Mouse (Mus musculus) lung, postnatal 0 days (tissue): ENCODE results near the gene Sipa1l1. TPM values are rescaled to one million over a fixed set of nuclear protein-coding genes. Genes with fewer than 3 reads are reported as not detected.

Experiments used
- ATAC-seq: fragments of 200-750 bp; cut with Nextera tagmentation; 2 replicates; pipeline ENCODE4 v1.8.0; 2017; ENCODE audit warnings: moderate library complexity
- DNase-seq: peaks from one replicate; pipeline ENCODE4 v3.0.0-alpha.2; 2016; ENCODE audit warnings: low spot score
- H3K27ac ChIP-seq: fragments of 300-500 bp; sonication (generic); 2 replicates; pipeline ENCODE4 v1.5.1; 2014; ENCODE audit warnings: antibody characterized with exemption, mild to moderate bottlenecking, low read length, mixed read lengths
- H3K27me3 ChIP-seq: fragments of 300-500 bp; sonication (generic); replicated peaks from 2 replicates; pipeline ENCODE4 v1.6.1; 2014; ENCODE audit warnings: low read length, mixed read lengths; ENCODE audit not compliant: insufficient read depth
- H3K36me3 ChIP-seq: fragments of 300-500 bp; sonication (generic); 2 replicates; pipeline ENCODE4 v1.6.1; 2014; ENCODE audit warnings: low read length, mixed read lengths; ENCODE audit not compliant: insufficient read depth
- H3K4me1 ChIP-seq: fragments of 300-500 bp; sonication (generic); 2 replicates; pipeline ENCODE4 v1.6.1; 2014; ENCODE audit warnings: antibody characterized with exemption, low read depth, low read length, mixed read lengths; ENCODE audit not compliant: insufficient read depth
- H3K4me2 ChIP-seq: fragments of 300-500 bp; sonication (generic); replicated peaks from 2 replicates; pipeline ENCODE4 v1.6.1; 2014; ENCODE audit warnings: low read depth, mild to moderate bottlenecking, low read length, moderate library complexity, mixed read lengths
- H3K4me3 ChIP-seq: fragments of 300-500 bp; sonication (generic); 2 replicates; pipeline ENCODE4 v1.5.1; 2014; ENCODE audit warnings: low read depth, low read length
- H3K9ac ChIP-seq: fragments of 300-500 bp; sonication (generic); replicated peaks from 2 replicates; pipeline ENCODE4 v1.6.1; 2014; ENCODE audit warnings: low read depth, mild to moderate bottlenecking
- H3K9me3 ChIP-seq: fragments of 300-500 bp; sonication (generic); 2 replicates; pipeline ENCODE4 v1.6.1; 2016; ENCODE audit warnings: low read length, mixed read lengths
- CTCF ChIP-seq: IDR thresholded peaks from 2 replicates; pipeline ENCODE4 v1.5.1; 2016; ENCODE audit warnings: antibody characterized with exemption, mild to moderate bottlenecking
- EP300 ChIP-seq: IDR thresholded peaks from 2 replicates; pipeline ENCODE4 v1.6.1; 2016; ENCODE audit warnings: antibody characterized with exemption, mild to moderate bottlenecking, control low read depth
- WGBS: fragments of 180-500 bp; shearing (Covaris S2); extraction: QIAGEN DNeasy Blood & Tissue Kit; methylation state at CpG from one replicate; pipeline ENCODE4 v1.1.7; 2014; 5-methylcytosine and 5-hydroxymethylcytosine counted together
- polyA plus RNA-seq: library from polyadenylated mRNA; unstranded; fragments of >200 nt; fragmentation: Nextera tagmentation; extraction: Ambion mirVana; gene quantifications from 2 replicates; pipeline ENCODE4 v1.2.1, GENCODE M21; 2015

Gene Sipa1l1
- polyA plus RNA-seq, 1 experiment from 2014 or later = 10.2 TPM

GRCm38 (mm10) chr12:82231191-82231590, 62.1 kb downstream of the Sipa1l1 start:
- DNase-seq (no peak), ATAC-seq (no peak)
- peaks cover 5% of the 10 kb centered on the region; the same call in 1 of the 2 replicates for H3K4me1 ChIP-seq
- no peaks in the 10 kb centered on the region for H3K9me3 ChIP-seq
- H3K4me2 ChIP-seq = no peak overlapping the region
- H3K36me3 ChIP-seq = no peaks in the 10 kb centered on the region
- no peak overlapping the region for H3K9ac ChIP-seq
- no peak overlapping the region for H3K27ac ChIP-seq
- 79% methylated on average over 7 of the region's 7 CpGs for WGBS
- H3K4me3 ChIP-seq = no peak overlapping the region
- no peaks in the 10 kb centered on the region for H3K27me3 ChIP-seq
- TF ChIP-seq CTCF (no peak), EP300 (no peak)

- Histone ChIP-seq H3K9me3 (no peaks in the 10 kb centered on the region), H3K27ac (no peak overlapping the region), H3K36me3 (no peaks in the 10 kb centered on the region), H3K27me3 (no peaks in the 10 kb centered on the region), H3K4me3 (no peak overlapping the region), H3K4me2 (no peak overlapping the region), H3K9ac (no peak overlapping the region), H3K4me1 (no peaks in the 10 kb centered on the region; the same call in 1 of the 2 replicates)
- ATAC-seq (no peak), DNase-seq (no peak)
- WGBS = 77% methylated on average over 3 of the region's 3 CpGs
- TF ChIP-seq EP300 (no peak), CTCF (no peak)
These were observed 64.1 kb downstream of the Sipa1l1 start for GRCm38 (mm10) chr12:82233177-82233576.

GRCm38 (mm10) chr12:82234463-82235223, 65.5 kb downstream of the Sipa1l1 start:
- no peak for DNase-seq
- H3K9ac ChIP-seq = no peak overlapping the region
- H3K27ac ChIP-seq = no peak overlapping the region
- 91% methylated on average over 14 of the region's 14 CpGs for WGBS
- ATAC-seq = no peak
- H3K4me1 ChIP-seq = no peaks in the 10 kb centered on the region; the same call in 1 of the 2 replicates
- no peak overlapping the region for H3K4me3 ChIP-seq
- TF ChIP-seq EP300 (no peak), CTCF (no peak)
- H3K36me3 ChIP-seq = no peaks in the 10 kb centered on the region
- H3K4me2 ChIP-seq = no peak overlapping the region
- no peaks in the 10 kb centered on the region for H3K27me3 ChIP-seq
- no peaks in the 10 kb centered on the region for H3K9me3 ChIP-seq

- ATAC-seq = no peak
- Histone ChIP-seq H3K27ac (no peak overlapping the region), H3K9me3 (no peaks in the 10 kb centered on the region), H3K4me1 (no peaks in the 10 kb centered on the region; the same call in 1 of the 2 replicates), H3K36me3 (no peaks in the 10 kb centered on the region), H3K27me3 (no peaks in the 10 kb centered on the region), H3K4me2 (no peak overlapping the region), H3K4me3 (no peak overlapping the region), H3K9ac (no peak overlapping the region)
- TF ChIP-seq CTCF (no peak), EP300 (no peak)
- no peak for DNase-seq
- WGBS = 80% methylated on average over 4 of the region's 4 CpGs
These were observed 68.0 kb downstream of the Sipa1l1 start for GRCm38 (mm10) chr12:82237095-82237494.

- Histone ChIP-seq H3K9ac (no peak overlapping the region), H3K4me1 (no peaks in the 10 kb centered on the region; the same call in 1 of the 2 replicates), H3K27me3 (no peaks in the 10 kb centered on the region), H3K27ac (no peak overlapping the region), H3K4me3 (no peak overlapping the region), H3K9me3 (no peaks in the 10 kb centered on the region), H3K36me3 (no peaks in the 10 kb centered on the region), H3K4me2 (no peak overlapping the region)
- ATAC-seq = peak; percentile 71
- 26% methylated on average over 4 of the region's 4 CpGs for WGBS
- no peak for TF ChIP-seq CTCF
- no peak for TF ChIP-seq EP300
- peak; percentile 81 for DNase-seq
These were observed 68.8 kb downstream of the Sipa1l1 start for GRCm38 (mm10) chr12:82237946-82238345.

- TF ChIP-seq EP300 (no peak), CTCF (no peak)
- H3K36me3 ChIP-seq = no peaks in the 10 kb centered on the region
- no peaks in the 10 kb centered on the region for H3K27me3 ChIP-seq
- H3K4me3 ChIP-seq = no peak overlapping the region
- H3K4me1 ChIP-seq = no peaks in the 10 kb centered on the region; the same call in 1 of the 2 replicates
- H3K9me3 ChIP-seq = no peaks in the 10 kb centered on the region
- no peak overlapping the region for H3K4me2 ChIP-seq
- ATAC-seq (no peak), DNase-seq (no peak)
- 76% methylated on average over 6 of the region's 6 CpGs for WGBS
- no peak overlapping the region for H3K27ac ChIP-seq
- H3K9ac ChIP-seq = no peak overlapping the region
These were observed 71.6 kb downstream of the Sipa1l1 start for GRCm38 (mm10) chr12:82240674-82241073.
